Mouse (Mus musculus): ENCODE measurements around the gene Ankrd54. TPM values are rescaled to one million over a fixed set of nuclear protein-coding genes. Genes with fewer than 3 reads are reported as not detected.
A peak's percentile ranks its signal among the peaks of the same experiment; 100 is the strongest.

Gene Ankrd54
- polyA plus RNA-seq, 1 experiment from 2014 or later: 42.6 TPM

GRCm38 (mm10) chr15:79095483-79095882 lies 32.8 kb upstream of the Ankrd54 start:
- H3K4me3 ChIP-seq (replicated peaks; ENCODE audit: low read depth, low read length): no peak overlapping the region
- no peak overlapping the region for H3K9ac ChIP-seq (ENCODE audit: low read depth, low read length)
- no peak overlapping the region for H3K4me2 ChIP-seq (ENCODE audit: low read length)
- H3K27ac ChIP-seq: no peak overlapping the region
- 87% methylated on average over 5 of the region's 5 CpGs for WGBS
- no peaks in the 10 kb centered on the region for H3K27me3 ChIP-seq (ENCODE audit: insufficient read depth, low read length)
- TF ChIP-seq CTCF (IDR thresholded peaks at IDR 0.05; ENCODE audit: low read depth): no peak
- peaks cover 45% of the 10 kb centered on the region for H3K36me3 ChIP-seq (ENCODE audit: insufficient read depth, low read length)
- no peak for DNase-seq (ENCODE audit: low spot score)
- ATAC-seq (replicated peaks; ENCODE audit: low FRiP score, low read depth): no peak
- H3K4me1 ChIP-seq (replicated peaks; ENCODE audit: insufficient read depth, low read length): peaks cover 24% of the 10 kb centered on the region; the same call in 1 of the 2 replicates
- no peaks in the 10 kb centered on the region for H3K9me3 ChIP-seq (replicated peaks; ENCODE audit: low read length)

- H3K27me3 ChIP-seq (ENCODE audit: insufficient read depth, low read length): no peaks in the 10 kb centered on the region
- no peak for ATAC-seq (replicated peaks; ENCODE audit: low FRiP score, low read depth)
- 55% methylated on average over 7 of the region's 7 CpGs for WGBS
These were observed 30.6 kb upstream of the Ankrd54 start for GRCm38 (mm10) chr15:79093083-79093839.

GRCm38 (mm10) chr15:79092284-79092683 lies 29.6 kb upstream of the Ankrd54 start:
- no peak overlapping the region for H3K27ac ChIP-seq

More at GRCm38 (mm10) chr15:79093083-79093839, 30.6 kb upstream of the Ankrd54 start:
- no peak overlapping the region for H3K4me3 ChIP-seq (replicated peaks; ENCODE audit: low read depth, low read length)
- no peaks in the 10 kb centered on the region for H3K9me3 ChIP-seq (replicated peaks; ENCODE audit: low read length)
- no peak overlapping the region for H3K9ac ChIP-seq (ENCODE audit: low read depth, low read length)
- no peak overlapping the region for H3K4me2 ChIP-seq (ENCODE audit: low read length)
- H3K27ac ChIP-seq: no peak overlapping the region
- TF ChIP-seq CTCF (IDR thresholded peaks at IDR 0.05; ENCODE audit: low read depth): peak; percentile 72
- DNase-seq (ENCODE audit: low spot score): peak; percentile 70
- peaks cover 20% of the 10 kb centered on the region; the same call in 1 of the 2 replicates for H3K4me1 ChIP-seq (replicated peaks; ENCODE audit: insufficient read depth, low read length)
- peaks cover 64% of the 10 kb centered on the region for H3K36me3 ChIP-seq (ENCODE audit: insufficient read depth, low read length)

DNA sequence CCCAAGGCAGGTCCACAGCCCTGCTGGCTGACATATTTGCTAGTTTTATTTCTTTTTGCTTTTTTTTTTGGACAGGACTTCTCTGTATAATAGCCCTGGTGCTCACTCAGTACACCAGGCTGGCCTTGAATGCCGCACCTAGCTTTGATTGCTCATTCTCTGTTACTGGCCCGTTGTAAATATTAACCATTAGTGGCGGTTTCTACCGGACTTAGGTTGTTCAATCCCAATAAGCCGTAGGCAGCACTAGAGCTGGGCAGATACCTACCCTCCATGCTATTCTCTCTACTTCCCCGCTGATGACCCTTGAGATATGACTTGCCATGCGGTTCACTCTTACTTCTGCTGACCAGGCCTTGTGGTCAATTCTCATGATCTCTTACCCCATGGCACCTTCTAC lies 16.9 kb upstream of the Ankrd54 start:
- no peak for DNase-seq (ENCODE audit: low spot score)
- no peak for TF ChIP-seq CTCF (IDR thresholded peaks at IDR 0.05; ENCODE audit: low read depth)
- ATAC-seq (replicated peaks; ENCODE audit: low FRiP score, low read depth): 0 out of 2 replicates have a peak, but pooled peaks have one; percentile 49

More at GRCm38 (mm10) chr15:79092284-79092683, 29.6 kb upstream of the Ankrd54 start:
- no peak overlapping the region for H3K4me2 ChIP-seq (ENCODE audit: low read length)
- H3K36me3 ChIP-seq (ENCODE audit: insufficient read depth, low read length): peaks cover 68% of the 10 kb centered on the region
- H3K9me3 ChIP-seq (replicated peaks; ENCODE audit: low read length): no peaks in the 10 kb centered on the region
- ATAC-seq (replicated peaks; ENCODE audit: low FRiP score, low read depth): no peak
- H3K4me3 ChIP-seq (replicated peaks; ENCODE audit: low read depth, low read length): no peak overlapping the region
- no peak for DNase-seq (ENCODE audit: low spot score)
- no peak for TF ChIP-seq CTCF (IDR thresholded peaks at IDR 0.05; ENCODE audit: low read depth)
- WGBS: 84% methylated on average over 6 of the region's 6 CpGs
- H3K27me3 ChIP-seq (ENCODE audit: insufficient read depth, low read length): no peaks in the 10 kb centered on the region
- peaks cover 11% of the 10 kb centered on the region; the same call in 1 of the 2 replicates for H3K4me1 ChIP-seq (replicated peaks; ENCODE audit: insufficient read depth, low read length)
- H3K9ac ChIP-seq (ENCODE audit: low read depth, low read length): no peak overlapping the region

DNA sequence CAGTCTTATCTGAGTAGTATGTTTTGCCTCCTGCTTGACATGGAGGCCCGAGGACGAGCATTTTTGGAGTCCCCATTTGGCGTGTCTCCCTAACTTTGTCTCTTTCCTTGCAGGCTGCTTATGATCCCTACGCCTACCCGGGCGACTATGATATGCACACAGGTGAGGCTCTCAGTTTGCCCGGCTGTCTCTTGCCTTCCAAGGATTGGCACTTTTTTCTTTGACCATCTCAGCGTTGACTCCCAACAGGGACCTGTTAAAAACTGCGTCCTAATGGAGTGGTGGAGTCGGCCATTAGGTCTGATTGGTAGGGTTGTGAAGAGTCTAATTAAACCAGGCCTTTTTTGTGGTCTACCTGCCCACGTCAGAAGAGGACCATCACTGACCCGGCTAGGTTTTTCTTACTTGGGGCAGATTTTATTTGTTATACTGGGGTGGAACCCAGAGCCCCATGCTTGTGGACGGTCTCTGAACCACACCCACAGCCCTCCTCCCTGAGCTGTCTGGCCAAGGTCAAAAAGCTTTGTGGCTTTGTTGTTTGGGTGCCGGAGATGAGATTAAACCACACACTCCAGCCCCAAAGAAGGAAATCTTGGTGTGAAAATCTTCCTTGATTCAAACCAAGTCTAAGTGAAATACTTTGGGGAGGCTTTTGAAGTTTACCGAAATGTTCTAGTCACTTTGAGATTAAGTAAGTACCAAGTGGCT lies 13.1 kb upstream of the Ankrd54 start:
- Histone ChIP-seq H3K36me3 (ENCODE audit: insufficient read depth, low read length) (peaks cover 22% of the 10 kb centered on the region), H3K4me1 (replicated peaks; ENCODE audit: insufficient read depth, low read length) (peaks cover 12% of the 10 kb centered on the region; the same call in 1 of the 2 replicates), H3K9ac (ENCODE audit: low read depth, low read length) (peak overlapping the region; percentile 80), H3K4me3 (replicated peaks; ENCODE audit: low read depth, low read length) (peak overlapping the region; percentile 79), H3K9me3 (replicated peaks; ENCODE audit: low read length) (no peaks in the 10 kb centered on the region), H3K27ac (peak overlapping the region; percentile 85; the same call in 1 of the 2 replicates), H3K4me2 (ENCODE audit: low read length) (peak overlapping the region; percentile 81), H3K27me3 (ENCODE audit: insufficient read depth, low read length) (no peaks in the 10 kb centered on the region)
- DNase-seq (ENCODE audit: low spot score): no peak
- TF ChIP-seq CTCF (IDR thresholded peaks at IDR 0.05; ENCODE audit: low read depth): no peak
- 28% methylated on average over 15 of the region's 15 CpGs for WGBS
- ATAC-seq (replicated peaks; ENCODE audit: low FRiP score, low read depth): no peak

More for the DNA sequence above, 16.9 kb upstream of the Ankrd54 start:
- no peak overlapping the region for H3K27ac ChIP-seq
- no peak overlapping the region for H3K4me3 ChIP-seq (replicated peaks; ENCODE audit: low read depth, low read length)
- no peak overlapping the region for H3K4me2 ChIP-seq (ENCODE audit: low read length)
- WGBS: 79% methylated on average over 7 of the region's 7 CpGs
- H3K9me3 ChIP-seq (replicated peaks; ENCODE audit: low read length): no peaks in the 10 kb centered on the region
- peaks cover 7% of the 10 kb centered on the region; the same call in 1 of the 2 replicates for H3K4me1 ChIP-seq (replicated peaks; ENCODE audit: insufficient read depth, low read length)
- peaks cover 58% of the 10 kb centered on the region for H3K36me3 ChIP-seq (ENCODE audit: insufficient read depth, low read length)
- no peaks in the 10 kb centered on the region for H3K27me3 ChIP-seq (ENCODE audit: insufficient read depth, low read length)
- no peak overlapping the region for H3K9ac ChIP-seq (ENCODE audit: low read depth, low read length)

GRCm38 (mm10) chr15:79074913-79075532 lies 12.3 kb upstream of the Ankrd54 start, which contains the start of gene Eif3l:
TSS of gene Eif3l (plus strand) at chr15:79075179.
- peak within 1 kb of the TSS; percentile 80 for H3K9ac ChIP-seq (ENCODE audit: low read depth, low read length)
- peaks cover 17% of the 10 kb centered on the region for H3K36me3 ChIP-seq (ENCODE audit: insufficient read depth, low read length)

More at GRCm38 (mm10) chr15:79074913-79075532, 12.3 kb upstream of the Ankrd54 start, which contains the start of gene Eif3l:
- Histone ChIP-seq H3K4me3 (replicated peaks; ENCODE audit: low read depth, low read length) (peak within 1 kb of the TSS; percentile 79), H3K4me2 (ENCODE audit: low read length) (peak within 1 kb of the TSS; percentile 81), H3K27ac (peak within 1 kb of the TSS; percentile 85), H3K4me1 (replicated peaks; ENCODE audit: insufficient read depth, low read length) (peaks cover 12% of the 10 kb centered on the region; the same call in 1 of the 2 replicates), H3K27me3 (ENCODE audit: insufficient read depth, low read length) (no peaks in the 10 kb centered on the region), H3K9me3 (replicated peaks; ENCODE audit: low read length) (no peaks in the 10 kb centered on the region)
- TF ChIP-seq CTCF (IDR thresholded peaks at IDR 0.05; ENCODE audit: low read depth): peak; percentile 19; the same call in 1 of the 2 replicates
- DNase-seq (ENCODE audit: low spot score) (peak; percentile 95), ATAC-seq (replicated peaks; ENCODE audit: low FRiP score, low read depth) (peak; percentile 81)
- WGBS: 1% methylated on average over 49 of the region's 49 CpGs

Measured in kidney, postnatal 0 days (tissue).